Mouse (Mus musculus) CH12.LX (cell line): ENCODE results near the gene Otogl. TPM values are rescaled to one million over a fixed set of nuclear protein-coding genes. Genes with fewer than 3 reads are reported as not detected.

Experiments used
- DNase-seq: peaks from one replicate; pipeline ENCODE4 v3.0.0-alpha.2; 2013; ENCODE audit errors: extremely low read depth
- H3K27ac ChIP-seq: 2 replicates; pipeline ENCODE4 v1.5.1; 2012; ENCODE audit warnings: low read depth, mild to moderate bottlenecking, control low read depth, moderate library complexity; ENCODE audit not compliant: insufficient read depth
- H3K27me3 ChIP-seq: replicated peaks from 2 replicates; pipeline ENCODE3; 2012; ENCODE audit warnings: inconsistent platforms
- H3K36me3 ChIP-seq, 2 experiments: replicated peaks in 1 of 2; 2 replicates each; pipeline versions ENCODE3 to v1.6.1; 2012; ENCODE audit warnings: inconsistent platforms in 1 of 2, low read length in 1 of 2, mild to moderate bottlenecking in 1 of 2, mixed read lengths in 1 of 2, moderate library complexity in 1 of 2; ENCODE audit not compliant: control insufficient read depth in 1 of 2, insufficient read depth in 1 of 2
- H3K4me1 ChIP-seq, 2 experiments: 2 replicates each; pipeline ENCODE4 v1.6.1; 2012; ENCODE audit warnings: inconsistent platforms in 1 of 2, moderate library complexity in 1 of 2; ENCODE audit not compliant: insufficient read depth in 2 of 2, control insufficient read depth in 1 of 2
- H3K4me2 ChIP-seq: 2 replicates; pipeline ENCODE4 v1.6.1; 2012; ENCODE audit warnings: low read depth, mild to moderate bottlenecking, control low read depth; ENCODE audit not compliant: poor library complexity, insufficient read depth, severe bottlenecking
- H3K4me3 ChIP-seq, 3 experiments: fragments of 150-350 bp in 1 of 3; sonication (generic) in 1 of 3; replicated peaks in 1 of 3; 2 replicates each; pipeline versions ENCODE3 to v1.5.1; 2011 to 2012; ENCODE audit warnings: low read depth in 2 of 3, low read length in 2 of 3, mild to moderate bottlenecking in 2 of 3, moderate library complexity in 2 of 3, control low read depth in 1 of 3, improper control_type of control experiment in 1 of 3, inconsistent platforms in 1 of 3, mixed read lengths in 1 of 3; ENCODE audit not compliant: poor library complexity in 1 of 3
- H3K79me2 ChIP-seq: replicated peaks from 2 replicates; pipeline ENCODE4 v1.6.1; 2012; ENCODE audit warnings: mild to moderate bottlenecking, moderate library complexity; ENCODE audit not compliant: control insufficient read depth, poor library complexity, insufficient read depth, severe bottlenecking; ENCODE audit errors: extremely low read depth
- H3K9ac ChIP-seq: 2 replicates; pipeline ENCODE4 v1.6.1; 2012; ENCODE audit warnings: low read depth, mild to moderate bottlenecking, control low read depth, moderate library complexity; ENCODE audit not compliant: insufficient read depth
- H3K9me3 ChIP-seq: replicated peaks from 2 replicates; pipeline ENCODE3; 2012; ENCODE audit warnings: low read length, inconsistent platforms, mixed read lengths
- BHLHE40 ChIP-seq: IDR thresholded peaks from 2 replicates; pipeline ENCODE4 v1.6.1; 2011; ENCODE audit warnings: mild to moderate bottlenecking, low read depth, low read length, improper control_type of control experiment
- CHD1 ChIP-seq: IDR thresholded peaks from 2 replicates; pipeline ENCODE4 v1.6.1; 2012; ENCODE audit warnings: low read depth, low read length, improper control_type of control experiment, inconsistent platforms
- CHD2 ChIP-seq: IDR thresholded peaks from 2 replicates; pipeline ENCODE4 v1.6.1; 2011; ENCODE audit warnings: low read length, improper control_type of control experiment
- ELF1 ChIP-seq: IDR thresholded peaks from 2 replicates; pipeline ENCODE4 v1.6.1; 2014; ENCODE audit warnings: low read depth, mild to moderate bottlenecking, inconsistent platforms, low read length, improper control_type of control experiment
- ETS1 ChIP-seq: conservative IDR thresholded peaks from 2 replicates; pipeline ENCODE4 v1.6.1; 2012; ENCODE audit warnings: low read depth, mild to moderate bottlenecking, inconsistent platforms, low read length, improper control_type of control experiment, moderate library complexity
- GABPA ChIP-seq: IDR thresholded peaks from 2 replicates; pipeline ENCODE4 v1.6.1; 2012; ENCODE audit warnings: low read depth, low read length, improper control_type of control experiment, inconsistent platforms; ENCODE audit not compliant: insufficient replicate concordance
- HCFC1 ChIP-seq: IDR thresholded peaks from 2 replicates; pipeline ENCODE4 v1.6.1; 2012; ENCODE audit warnings: low read depth, mild to moderate bottlenecking, inconsistent platforms, low read length, improper control_type of control experiment
- IRF4 ChIP-seq: IDR thresholded peaks from 2 replicates; pipeline ENCODE4 v1.6.1; 2014; ENCODE audit warnings: low read depth, mild to moderate bottlenecking, inconsistent platforms, low read length, improper control_type of control experiment
- JUN ChIP-seq: IDR thresholded peaks from 2 replicates; pipeline ENCODE4 v1.6.1; 2011; ENCODE audit warnings: low read depth, mild to moderate bottlenecking, low read length, improper control_type of control experiment, moderate library complexity; ENCODE audit not compliant: insufficient read depth
- JUND ChIP-seq: conservative IDR thresholded peaks from 2 replicates; pipeline ENCODE4 v1.6.1; 2011; ENCODE audit warnings: low read depth, low read length, improper control_type of control experiment
- KAT2A ChIP-seq: IDR thresholded peaks from 2 replicates; pipeline ENCODE4 v1.6.1; 2012; ENCODE audit warnings: low read length, improper control_type of control experiment, inconsistent platforms; ENCODE audit not compliant: insufficient replicate concordance
- MAFK ChIP-seq: IDR thresholded peaks from 2 replicates; pipeline ENCODE4 v1.6.1; 2011; ENCODE audit warnings: low read length, improper control_type of control experiment; ENCODE audit not compliant: insufficient replicate concordance
- MAZ ChIP-seq: IDR thresholded peaks from 2 replicates; pipeline ENCODE4 v1.6.1; 2012; ENCODE audit warnings: low read depth, mild to moderate bottlenecking, inconsistent platforms, low read length, improper control_type of control experiment, moderate library complexity
- MEF2A ChIP-seq: IDR thresholded peaks from 2 replicates; pipeline ENCODE4 v1.6.1; 2014; ENCODE audit warnings: low read depth, mild to moderate bottlenecking, inconsistent platforms, low read length, improper control_type of control experiment, borderline replicate concordance
- MXI1 ChIP-seq: IDR thresholded peaks from 2 replicates; pipeline ENCODE4 v1.6.1; 2011; ENCODE audit warnings: mild to moderate bottlenecking, low read depth, low read length, improper control_type of control experiment
- MYC ChIP-seq: IDR thresholded peaks from 2 replicates; pipeline ENCODE4 v1.6.1; 2011; ENCODE audit warnings: low read depth, mild to moderate bottlenecking, improper control_type of control experiment, low read length
- NRF1 ChIP-seq: IDR thresholded peaks from 2 replicates; pipeline ENCODE4 v1.6.1; 2014; ENCODE audit warnings: low read depth, mild to moderate bottlenecking, inconsistent platforms, low read length, improper control_type of control experiment, moderate library complexity
- PAX5 ChIP-seq: IDR thresholded peaks from 2 replicates; pipeline ENCODE4 v1.6.1; 2012; ENCODE audit warnings: low read length, inconsistent platforms, mixed read lengths
- POLR2A ChIP-seq: IDR thresholded peaks from 2 replicates; pipeline ENCODE4 v1.6.1; 2011; ENCODE audit warnings: low read depth, mild to moderate bottlenecking, improper control_type of control experiment, low read length
- POLR2AphosphoS2 ChIP-seq: IDR thresholded peaks from 2 replicates; pipeline ENCODE4 v1.6.1; 2011; ENCODE audit warnings: low read depth, low read length, improper control_type of control experiment
- TBP ChIP-seq: conservative IDR thresholded peaks from 2 replicates; pipeline ENCODE4 v1.6.1; 2011; ENCODE audit warnings: low read depth, low read length, improper control_type of control experiment
- USF2 ChIP-seq: conservative IDR thresholded peaks from 2 replicates; pipeline ENCODE4 v1.6.1; 2011; ENCODE audit warnings: low read depth, low read length, improper control_type of control experiment
- ZC3H11A ChIP-seq: IDR thresholded peaks from 2 replicates; pipeline ENCODE4 v1.6.1; 2012; ENCODE audit warnings: low read depth, mild to moderate bottlenecking, inconsistent platforms, low read length, improper control_type of control experiment
- ZKSCAN1 ChIP-seq: IDR thresholded peaks from 2 replicates; pipeline ENCODE4 v1.6.1; 2012; ENCODE audit warnings: low read depth, inconsistent platforms, low read length, improper control_type of control experiment, borderline replicate concordance
- ZNF384 ChIP-seq: IDR thresholded peaks from 2 replicates; pipeline ENCODE4 v1.6.1; 2012; ENCODE audit warnings: low read depth, low read length, improper control_type of control experiment, inconsistent platforms
- dilution Hi-C: fragments of 300-500 bp; cut with MboI; formaldehyde crosslinking; loops from 2 replicates; pipeline ENCODE4 v1.14.3; 2020; ENCODE audit warnings: low sequenced_read_pairs; ENCODE audit not compliant: extremely low pct_unique_long_range_greater_than_20kb, extremely low pct_ligation_motif_present
- in situ Hi-C: fragments of 300-500 bp; cut with MboI; formaldehyde crosslinking; loops from 3 replicates; pipeline ENCODE4 v1.14.3; 2019; ENCODE audit warnings: low sequenced_read_pairs, low pct_ligation_motif_present, low pct_unique_long_range_greater_than_20kb, mixed read lengths
- polyA plus RNA-seq: library from polyadenylated mRNA; unstranded; fragments of >175 nt; gene quantifications from 2 replicates; pipeline ENCODE4 v1.2.1, GENCODE M21; 2012; ENCODE audit warnings: low read depth; ENCODE audit not compliant: insufficient read length
- total RNA-seq, 2 experiments: library from RNA; depleted of rRNA; stranded (reverse); fragments of 300-350 nt in 1 of 2; fragments of >200 nt in 1 of 2; gene quantifications; 2 replicates each; pipeline ENCODE4 v1.2.3; 2012 to 2014

Otogl gene
- total and polyA plus RNA-seq, 3 experiments, result 1.1 to 3.2 (median 2.1) TPM

DNA sequence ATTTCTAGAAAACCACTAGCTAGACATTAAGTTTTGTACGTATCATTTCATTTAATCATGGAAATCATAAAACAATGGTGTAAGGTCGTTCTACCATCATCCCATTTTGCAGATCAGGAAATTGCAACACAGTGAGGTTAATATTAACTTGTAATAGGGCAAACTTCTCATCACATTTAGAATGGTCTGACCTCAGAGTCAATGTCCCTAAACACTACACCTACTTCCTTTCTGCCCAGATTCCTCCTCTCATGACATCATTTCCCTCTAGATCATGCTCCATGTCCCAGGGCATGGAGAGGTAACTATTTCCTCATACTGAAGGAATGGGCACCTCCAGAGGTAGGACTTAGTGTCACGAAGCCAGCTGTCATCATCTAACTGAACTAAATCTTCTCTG, 22.1 kb upstream of the Otogl start:
- TF ChIP-seq CHD2 (no peak), USF2 (no peak), MAFK (no peak), ZKSCAN1 (no peak), NRF1 (no peak), POLR2AphosphoS2 (no peak), IRF4 (no peak), HCFC1 (no peak), ELF1 (no peak), TBP (no peak), MXI1 (no peak), ZC3H11A (no peak), MEF2A (no peak), MYC (no peak), JUND (no peak), KAT2A (no peak), CHD1 (no peak), JUN (no peak), ZNF384 (no peak), ETS1 (no peak)
- DNase-seq, result no peak
- H3K4me1 ChIP-seq, result peaks cover 0 to 23% of the 10 kb centered on the region in 2 experiments; a peak in 2 of 4 replicates
- no peaks in the 10 kb centered on the region for H3K9me3 ChIP-seq
- H3K27ac ChIP-seq, result no peak overlapping the region
- no peaks in the 10 kb centered on the region for H3K79me2 ChIP-seq
- in situ Hi-C loops (loop anchor here (25.0 kb wide), 2 partner anchors 353 to 503 kb away; no protein-coding TSS in a partner anchor), dilution Hi-C loops (no loop called here)
- H3K4me2 ChIP-seq, result no peak overlapping the region
- no peak overlapping the region for H3K9ac ChIP-seq
- no peak overlapping the region for H3K4me3 ChIP-seq
- no peaks in the 10 kb centered on the region for H3K36me3 ChIP-seq
- H3K27me3 ChIP-seq, result no peaks in the 10 kb centered on the region

DNA sequence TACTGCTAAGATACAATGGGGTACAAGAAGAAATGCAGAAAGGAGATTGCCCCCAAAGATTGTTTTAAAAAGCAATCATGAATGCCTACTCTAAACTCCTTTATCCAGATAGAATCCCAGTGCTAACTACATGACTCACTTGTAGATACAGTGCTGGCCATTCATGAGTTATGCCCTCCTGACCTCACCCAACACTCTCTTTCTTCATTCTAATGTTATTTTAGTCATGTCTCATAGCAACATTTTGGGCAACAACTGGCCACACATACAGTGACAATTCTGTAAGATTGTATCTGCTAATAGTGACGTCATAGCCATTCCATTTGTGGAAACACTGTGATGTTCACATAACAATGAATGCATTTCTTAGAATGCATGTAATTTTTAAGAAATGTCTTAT, 21.6 kb upstream of the Otogl start:
- Histone ChIP-seq H3K79me2 (no peaks in the 10 kb centered on the region), H3K4me1 (peaks cover 0 to 23% of the 10 kb centered on the region in 2 experiments; a peak in 2 of 4 replicates), H3K36me3 (no peaks in the 10 kb centered on the region), H3K4me2 (no peak overlapping the region), H3K27ac (no peak overlapping the region), H3K9me3 (no peaks in the 10 kb centered on the region), H3K27me3 (no peaks in the 10 kb centered on the region), H3K9ac (no peak overlapping the region), H3K4me3 (no peak overlapping the region)
- TF ChIP-seq POLR2AphosphoS2 (no peak), USF2 (no peak), HCFC1 (no peak), MAZ (no peak), CHD1 (no peak), POLR2A (no peak), MXI1 (no peak), JUND (no peak), GABPA (no peak), BHLHE40 (no peak), JUN (no peak), ZKSCAN1 (no peak), PAX5 (no peak), NRF1 (no peak), MYC (no peak)
- in situ Hi-C loops (loop anchor here (25.0 kb wide), 2 partner anchors 354 to 504 kb away; no protein-coding TSS in a partner anchor), dilution Hi-C loops (no loop called here)
- DNase-seq, result no peak
